Mouse (Mus musculus): ENCODE measurements around the gene Mfap1b. TPM values are rescaled to one million over a fixed set of nuclear protein-coding genes. Genes with fewer than 3 reads are reported as not detected.
A peak's percentile ranks its signal among the peaks of the same experiment; 100 is the strongest.
"Not testable (repeated sequence)": the region's sequence is repeated elsewhere in the genome, so short reads cannot be mapped to it uniquely, and the experiment has no call there.

The Mfap1b gene
- total RNA-seq, 2 experiments from 2014 or later: 20.2 to 50.0 TPM

GRCm38 (mm10) chr2:121475306-121475705 is 1.4 kb upstream of the Mfap1b start:
- not testable (repeated sequence) for ATAC-seq (replicated peaks; ENCODE audit: low FRiP score, low TSS enrichment, poor library complexity, severe bottlenecking)

- peak; percentile 23 for ATAC-seq (replicated peaks; ENCODE audit: low FRiP score, low TSS enrichment, poor library complexity, severe bottlenecking)
These were observed 291 bp upstream of the Mfap1b start for GRCm38 (mm10) chr2:121474180-121474535.

- peak; percentile 51 for ATAC-seq (replicated peaks; ENCODE audit: low FRiP score, low TSS enrichment, poor library complexity, severe bottlenecking)
These were observed 1.1 kb downstream of the Mfap1b start for GRCm38 (mm10) chr2:121472783-121473182.

GRCm38 (mm10) chr2:121468982-121469381 is 4.9 kb downstream of the Mfap1b start:
- ATAC-seq (replicated peaks; ENCODE audit: low FRiP score, low TSS enrichment, poor library complexity, severe bottlenecking): peak; percentile 55

- ATAC-seq (replicated peaks; ENCODE audit: low FRiP score, low TSS enrichment, poor library complexity, severe bottlenecking): no peak
These were observed 13.8 kb downstream of the Mfap1b start for GRCm38 (mm10) chr2:121460071-121460470.

- ATAC-seq (replicated peaks; ENCODE audit: low FRiP score, low TSS enrichment, poor library complexity, severe bottlenecking): peak; percentile 97
These were observed 16.9 kb downstream of the Mfap1b start, which contains the start of gene Serinc4 for GRCm38 (mm10) chr2:121456692-121457642. Gene Serinc4, minus strand, starts transcription at chr2:121456781.

GRCm38 (mm10) chr2:121455534-121455933 is 18.3 kb downstream of the Mfap1b start:
- no peak for ATAC-seq (replicated peaks; ENCODE audit: low FRiP score, low TSS enrichment, poor library complexity, severe bottlenecking)

GRCm38 (mm10) chr2:121453917-121454316 is 19.9 kb downstream of the Mfap1b start:
- no peak for ATAC-seq (replicated peaks; ENCODE audit: low FRiP score, low TSS enrichment, poor library complexity, severe bottlenecking)

- ATAC-seq (replicated peaks; ENCODE audit: low FRiP score, low TSS enrichment, poor library complexity, severe bottlenecking): no peak
These were observed 20.9 kb downstream of the Mfap1b start, which contains the start of gene Hypk for GRCm38 (mm10) chr2:121452990-121453389. Gene Hypk, plus strand, starts transcription at chr2:121453290.

GRCm38 (mm10) chr2:121452361-121452760 is 21.5 kb downstream of the Mfap1b start:
- no peak for ATAC-seq (replicated peaks; ENCODE audit: low FRiP score, low TSS enrichment, poor library complexity, severe bottlenecking)

- no peak for ATAC-seq (replicated peaks; ENCODE audit: low FRiP score, low TSS enrichment, poor library complexity, severe bottlenecking)
These were observed 23.8 kb downstream of the Mfap1b start for GRCm38 (mm10) chr2:121450093-121450492.

GRCm38 (mm10) chr2:121449545-121450011 is 24.3 kb downstream of the Mfap1b start:
- ATAC-seq (replicated peaks; ENCODE audit: low FRiP score, low TSS enrichment, poor library complexity, severe bottlenecking): no peak

GRCm38 (mm10) chr2:121448739-121449535 is 24.9 kb downstream of the Mfap1b start, which contains the start of gene Serf2:
Gene Serf2, plus strand, starts transcription at chr2:121449195.
- peak; percentile 95 for ATAC-seq (replicated peaks; ENCODE audit: low FRiP score, low TSS enrichment, poor library complexity, severe bottlenecking)

- no peak for ATAC-seq (replicated peaks; ENCODE audit: low FRiP score, low TSS enrichment, poor library complexity, severe bottlenecking)
These were observed 25.7 kb downstream of the Mfap1b start for GRCm38 (mm10) chr2:121448136-121448535.

- no peak for ATAC-seq (replicated peaks; ENCODE audit: low FRiP score, low TSS enrichment, poor library complexity, severe bottlenecking)
These were observed 26.9 kb downstream of the Mfap1b start for GRCm38 (mm10) chr2:121447006-121447405.

GRCm38 (mm10) chr2:121446506-121446905 is 27.4 kb downstream of the Mfap1b start:
- ATAC-seq (replicated peaks; ENCODE audit: low FRiP score, low TSS enrichment, poor library complexity, severe bottlenecking): no peak

- no peak for ATAC-seq (replicated peaks; ENCODE audit: low FRiP score, low TSS enrichment, poor library complexity, severe bottlenecking)
These were observed 28.8 kb downstream of the Mfap1b start for GRCm38 (mm10) chr2:121445117-121445516.

- ATAC-seq (replicated peaks; ENCODE audit: low FRiP score, low TSS enrichment, poor library complexity, severe bottlenecking): no peak
These were observed 29.7 kb downstream of the Mfap1b start, which contains the start of gene Ell3 for GRCm38 (mm10) chr2:121444178-121444577. Gene Ell3, minus strand, starts transcription at chr2:121444278.

GRCm38 (mm10) chr2:121443068-121443349 is 30.9 kb downstream of the Mfap1b start:
- 0 out of 2 replicates have a peak, but pooled peaks have one; percentile 12 for ATAC-seq (replicated peaks; ENCODE audit: low FRiP score, low TSS enrichment, poor library complexity, severe bottlenecking)

Data from megakaryocyte-erythroid progenitor cell, adult 5-6 weeks (primary cell).